Mouse (Mus musculus) CH12.LX (cell line): ENCODE results near the gene Phf14. TPM values are rescaled to one million over a fixed set of nuclear protein-coding genes. Genes with fewer than 3 reads are reported as not detected.

Experiments
- DNase-seq: peaks from one replicate; pipeline ENCODE4 v3.0.0-alpha.2; 2013; ENCODE audit errors: extremely low read depth
- H3K27ac ChIP-seq: 2 replicates; pipeline ENCODE4 v1.5.1; 2012; ENCODE audit warnings: low read depth, mild to moderate bottlenecking, control low read depth, moderate library complexity; ENCODE audit not compliant: insufficient read depth
- H3K27me3 ChIP-seq: replicated peaks from 2 replicates; pipeline ENCODE3; 2012; ENCODE audit warnings: inconsistent platforms
- H3K36me3 ChIP-seq, 2 experiments: replicated peaks in 1 of 2; 2 replicates each; pipeline versions ENCODE3 to v1.6.1; 2012; ENCODE audit warnings: inconsistent platforms in 1 of 2, low read length in 1 of 2, mild to moderate bottlenecking in 1 of 2, mixed read lengths in 1 of 2, moderate library complexity in 1 of 2; ENCODE audit not compliant: control insufficient read depth in 1 of 2, insufficient read depth in 1 of 2
- H3K4me1 ChIP-seq, 2 experiments: 2 replicates each; pipeline ENCODE4 v1.6.1; 2012; ENCODE audit warnings: inconsistent platforms in 1 of 2, moderate library complexity in 1 of 2; ENCODE audit not compliant: insufficient read depth in 2 of 2, control insufficient read depth in 1 of 2
- H3K4me2 ChIP-seq: 2 replicates; pipeline ENCODE4 v1.6.1; 2012; ENCODE audit warnings: low read depth, mild to moderate bottlenecking, control low read depth; ENCODE audit not compliant: poor library complexity, insufficient read depth, severe bottlenecking
- H3K4me3 ChIP-seq, 3 experiments: fragments of 150-350 bp in 1 of 3; sonication (generic) in 1 of 3; replicated peaks in 1 of 3; 2 replicates each; pipeline versions ENCODE3 to v1.5.1; 2011 to 2012; ENCODE audit warnings: low read depth in 2 of 3, low read length in 2 of 3, mild to moderate bottlenecking in 2 of 3, moderate library complexity in 2 of 3, control low read depth in 1 of 3, improper control_type of control experiment in 1 of 3, inconsistent platforms in 1 of 3, mixed read lengths in 1 of 3; ENCODE audit not compliant: poor library complexity in 1 of 3
- H3K79me2 ChIP-seq: replicated peaks from 2 replicates; pipeline ENCODE4 v1.6.1; 2012; ENCODE audit warnings: mild to moderate bottlenecking, moderate library complexity; ENCODE audit not compliant: control insufficient read depth, poor library complexity, insufficient read depth, severe bottlenecking; ENCODE audit errors: extremely low read depth
- H3K9ac ChIP-seq: 2 replicates; pipeline ENCODE4 v1.6.1; 2012; ENCODE audit warnings: low read depth, mild to moderate bottlenecking, control low read depth, moderate library complexity; ENCODE audit not compliant: insufficient read depth
- H3K9me3 ChIP-seq: replicated peaks from 2 replicates; pipeline ENCODE3; 2012; ENCODE audit warnings: low read length, inconsistent platforms, mixed read lengths
- BHLHE40 ChIP-seq: IDR thresholded peaks from 2 replicates; pipeline ENCODE4 v1.6.1; 2011; ENCODE audit warnings: mild to moderate bottlenecking, low read depth, low read length, improper control_type of control experiment
- CTCF ChIP-seq, 2 experiments: IDR thresholded peaks in 1 of 2; conservative IDR thresholded peaks in 1 of 2; 2 replicates each; pipeline ENCODE4 v1.5.1; 2011 to 2012; ENCODE audit warnings: low read depth in 2 of 2, low read length in 2 of 2, improper control_type of control experiment in 1 of 2, inconsistent platforms in 1 of 2, mild to moderate bottlenecking in 1 of 2, moderate library complexity in 1 of 2
- ELF1 ChIP-seq: IDR thresholded peaks from 2 replicates; pipeline ENCODE4 v1.6.1; 2014; ENCODE audit warnings: low read depth, mild to moderate bottlenecking, inconsistent platforms, low read length, improper control_type of control experiment
- HCFC1 ChIP-seq: IDR thresholded peaks from 2 replicates; pipeline ENCODE4 v1.6.1; 2012; ENCODE audit warnings: low read depth, mild to moderate bottlenecking, inconsistent platforms, low read length, improper control_type of control experiment
- IRF4 ChIP-seq: IDR thresholded peaks from 2 replicates; pipeline ENCODE4 v1.6.1; 2014; ENCODE audit warnings: low read depth, mild to moderate bottlenecking, inconsistent platforms, low read length, improper control_type of control experiment
- KAT2A ChIP-seq: IDR thresholded peaks from 2 replicates; pipeline ENCODE4 v1.6.1; 2012; ENCODE audit warnings: low read length, improper control_type of control experiment, inconsistent platforms; ENCODE audit not compliant: insufficient replicate concordance
- MAFK ChIP-seq: IDR thresholded peaks from 2 replicates; pipeline ENCODE4 v1.6.1; 2011; ENCODE audit warnings: low read length, improper control_type of control experiment; ENCODE audit not compliant: insufficient replicate concordance
- MAZ ChIP-seq: IDR thresholded peaks from 2 replicates; pipeline ENCODE4 v1.6.1; 2012; ENCODE audit warnings: low read depth, mild to moderate bottlenecking, inconsistent platforms, low read length, improper control_type of control experiment, moderate library complexity
- MYC ChIP-seq: IDR thresholded peaks from 2 replicates; pipeline ENCODE4 v1.6.1; 2011; ENCODE audit warnings: low read depth, mild to moderate bottlenecking, improper control_type of control experiment, low read length
- NELFE ChIP-seq: IDR thresholded peaks from 2 replicates; pipeline ENCODE4 v1.6.1; 2011; ENCODE audit warnings: low read depth, low read length, improper control_type of control experiment
- NRF1 ChIP-seq: IDR thresholded peaks from 2 replicates; pipeline ENCODE4 v1.6.1; 2014; ENCODE audit warnings: low read depth, mild to moderate bottlenecking, inconsistent platforms, low read length, improper control_type of control experiment, moderate library complexity
- POLR2A ChIP-seq: IDR thresholded peaks from 2 replicates; pipeline ENCODE4 v1.6.1; 2011; ENCODE audit warnings: low read depth, mild to moderate bottlenecking, improper control_type of control experiment, low read length
- POLR2AphosphoS2 ChIP-seq: IDR thresholded peaks from 2 replicates; pipeline ENCODE4 v1.6.1; 2011; ENCODE audit warnings: low read depth, low read length, improper control_type of control experiment
- RAD21 ChIP-seq: IDR thresholded peaks from 2 replicates; pipeline ENCODE4 v1.6.1; 2011; ENCODE audit warnings: low read depth, mild to moderate bottlenecking, low read length, improper control_type of control experiment, moderate library complexity
- SIN3A ChIP-seq: IDR thresholded peaks from 2 replicates; pipeline ENCODE4 v1.6.1; 2012; ENCODE audit warnings: low read length, improper control_type of control experiment, inconsistent platforms
- TBP ChIP-seq: conservative IDR thresholded peaks from 2 replicates; pipeline ENCODE4 v1.6.1; 2011; ENCODE audit warnings: low read depth, low read length, improper control_type of control experiment
- TCF12 ChIP-seq: IDR thresholded peaks from 2 replicates; pipeline ENCODE4 v1.6.1; 2014; ENCODE audit warnings: low read depth, mild to moderate bottlenecking, inconsistent platforms, low read length, improper control_type of control experiment
- UBTF ChIP-seq: IDR thresholded peaks from 2 replicates; pipeline ENCODE4 v1.6.1; 2012; ENCODE audit warnings: low read depth, mild to moderate bottlenecking, inconsistent platforms, low read length, improper control_type of control experiment, moderate library complexity
- USF2 ChIP-seq: conservative IDR thresholded peaks from 2 replicates; pipeline ENCODE4 v1.6.1; 2011; ENCODE audit warnings: low read depth, low read length, improper control_type of control experiment
- ZMIZ1 ChIP-seq: IDR thresholded peaks from 2 replicates; pipeline ENCODE4 v1.6.1; 2012; ENCODE audit warnings: low read depth, mild to moderate bottlenecking, inconsistent platforms, low read length, improper control_type of control experiment
- dilution Hi-C: fragments of 300-500 bp; cut with MboI; formaldehyde crosslinking; loops from 2 replicates; pipeline ENCODE4 v1.14.3; 2020; ENCODE audit warnings: low sequenced_read_pairs; ENCODE audit not compliant: extremely low pct_unique_long_range_greater_than_20kb, extremely low pct_ligation_motif_present
- in situ Hi-C: fragments of 300-500 bp; cut with MboI; formaldehyde crosslinking; loops from 3 replicates; pipeline ENCODE4 v1.14.3; 2019; ENCODE audit warnings: low sequenced_read_pairs, low pct_ligation_motif_present, low pct_unique_long_range_greater_than_20kb, mixed read lengths
- polyA plus RNA-seq: library from polyadenylated mRNA; unstranded; fragments of >175 nt; gene quantifications from 2 replicates; pipeline ENCODE4 v1.2.1, GENCODE M21; 2012; ENCODE audit warnings: low read depth; ENCODE audit not compliant: insufficient read length
- total RNA-seq, 2 experiments: library from RNA; depleted of rRNA; stranded (reverse); fragments of 300-350 nt in 1 of 2; fragments of >200 nt in 1 of 2; gene quantifications; 2 replicates each; pipeline ENCODE4 v1.2.3; 2012 to 2014

Phf14 gene
- total and polyA plus RNA-seq, 3 experiments, result 24.7 to 41.2 (median 26.0) TPM

DNA sequence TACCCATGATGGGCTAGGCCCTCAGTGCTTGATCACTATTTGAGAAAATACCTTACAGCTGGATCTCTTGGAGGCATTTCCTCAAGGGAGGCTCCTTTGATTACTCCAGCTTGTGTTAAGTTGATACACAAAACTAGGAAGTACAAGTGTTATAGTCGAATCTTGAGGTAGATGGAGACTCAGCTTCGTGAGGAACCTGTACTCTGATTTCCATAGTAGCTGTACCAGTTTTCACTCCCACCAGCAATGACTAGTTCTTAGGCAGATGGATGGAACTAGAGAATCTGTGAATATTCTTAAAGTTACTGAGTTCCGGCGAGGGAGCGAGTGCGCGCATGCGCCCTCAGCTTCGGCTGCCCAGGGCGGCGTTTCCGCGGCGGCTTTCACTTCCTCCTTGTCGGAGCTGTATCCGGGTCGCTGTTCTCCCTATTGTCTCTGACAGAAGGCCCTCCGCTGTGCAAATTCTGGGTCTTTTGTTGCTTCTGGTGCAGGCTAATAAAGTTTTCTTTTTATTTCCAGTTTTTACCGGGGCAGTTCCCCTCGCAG, 18.0 kb downstream of the Phf14 start:
- H3K4me2 ChIP-seq, result peak overlapping the region; percentile 98
- H3K79me2 ChIP-seq, result peaks cover 9% of the 10 kb centered on the region
- peak overlapping the region; percentile 83 to 95 (median 85) for H3K4me3 ChIP-seq
- no peaks in the 10 kb centered on the region for H3K27me3 ChIP-seq
- peaks cover 0 to 15% of the 10 kb centered on the region in 2 experiments; a peak in 2 of 4 replicates for H3K4me1 ChIP-seq
- H3K9me3 ChIP-seq, result peaks cover 2% of the 10 kb centered on the region
- in situ Hi-C loops (no loop called here), dilution Hi-C loops (no loop called here)
- TF ChIP-seq MAFK (no peak), NELFE (peak; percentile 90), IRF4 (peak; percentile 92), TBP (peak; percentile 74), POLR2AphosphoS2 (peak; percentile 68; the same call in 1 of the 2 replicates), CTCF (conservative IDR thresholded peaks at IDR 0.05 in 1 of 2, IDR thresholded peaks at IDR 0.05 in 1 of 2; ENCODE audit: low read depth in 2 of 2, low read length in 2 of 2) (no peak), KAT2A (peak; percentile 61; the same call in 1 of the 2 replicates), TCF12 (peak; percentile 70), RAD21 (no peak), HCFC1 (peak; percentile 79), NRF1 (peak; percentile 86), SIN3A (peak; percentile 79), ELF1 (peak; percentile 91), POLR2A (peak; percentile 89), ZMIZ1 (peak; percentile 62; the same call in 1 of the 2 replicates), MYC (0 out of 2 replicates have a peak, but pooled peaks have one; percentile 22), UBTF (0 out of 2 replicates have a peak, but pooled peaks have one; percentile 13), MAZ (no peak)
- peak; percentile 87 for DNase-seq
- peaks cover 3 to 19% of the 10 kb centered on the region in 2 experiments for H3K36me3 ChIP-seq
- peak overlapping the region; percentile 98 for H3K9ac ChIP-seq
- peak overlapping the region; percentile 60 for H3K27ac ChIP-seq

DNA sequence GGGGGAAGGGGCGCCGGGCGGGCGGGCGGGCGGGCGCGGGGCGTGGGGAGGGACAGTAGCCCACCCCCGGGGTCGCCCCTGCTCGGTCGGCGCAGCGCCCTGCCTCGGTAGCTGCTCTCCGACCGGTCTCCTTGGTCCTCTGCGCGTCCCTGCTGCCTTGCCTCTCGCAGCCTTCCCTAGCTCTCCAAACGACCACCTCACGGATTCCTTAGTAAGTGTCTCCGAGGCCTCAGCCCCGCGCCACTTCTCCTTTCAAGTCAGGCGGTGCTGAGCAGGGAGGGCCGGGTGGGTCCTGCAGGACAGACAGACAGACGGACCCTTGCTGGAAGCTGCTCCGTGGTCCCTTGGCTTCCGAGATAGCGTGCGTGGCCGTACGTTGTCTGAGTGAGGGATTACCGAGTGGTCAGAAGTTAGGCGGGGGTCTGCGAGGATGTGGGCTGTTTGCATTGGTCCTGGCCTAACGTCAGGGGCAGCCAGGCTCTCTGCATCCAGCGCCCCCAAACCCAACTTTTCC, 18.5 kb downstream of the Phf14 start:
- peaks cover 9% of the 10 kb centered on the region for H3K79me2 ChIP-seq
- peaks cover 2% of the 10 kb centered on the region for H3K9me3 ChIP-seq
- H3K9ac ChIP-seq, result peak overlapping the region; percentile 98
- H3K27ac ChIP-seq, result peak overlapping the region; percentile 42; the same call in 1 of the 2 replicates
- H3K4me2 ChIP-seq, result peak overlapping the region; percentile 79
- peak overlapping the region; percentile 83 to 95 (median 85) for H3K4me3 ChIP-seq
- in situ Hi-C loops, result no loop called here
- dilution Hi-C loops, result no loop called here
- H3K36me3 ChIP-seq, result peaks cover 3 to 19% of the 10 kb centered on the region in 2 experiments
- peak; percentile 34 for DNase-seq
- H3K27me3 ChIP-seq, result no peaks in the 10 kb centered on the region
- TF ChIP-seq CTCF (conservative IDR thresholded peaks at IDR 0.05 in 1 of 2, IDR thresholded peaks at IDR 0.05 in 1 of 2; ENCODE audit: low read depth in 2 of 2, low read length in 2 of 2) (no peak), BHLHE40 (no peak), KAT2A (no peak), USF2 (no peak)
- peaks cover 0 to 15% of the 10 kb centered on the region in 2 experiments; a peak in 2 of 4 replicates for H3K4me1 ChIP-seq
